Mouse (Mus musculus): Measurements from ENCODE around the gene L3mbtl4. TPM values are rescaled to one million over a fixed set of nuclear protein-coding genes. Genes with fewer than 3 reads are reported as not detected.

L3mbtl4 gene
- polyA plus RNA-seq, 1 experiment: not detected

GRCm38 (mm10) chr17:68291713-68292364 lies 18.2 kb downstream of the L3mbtl4 start:
- 82% methylated on average over 9 of the region's 9 CpGs for WGBS
- TF ChIP-seq CTCF (IDR thresholded peaks at IDR 0.05; ENCODE audit: borderline replicate concordance, control insufficient read depth, extremely low read depth, insufficient read depth, low read length, poor library complexity) (no peak), POLR2A (IDR thresholded peaks at IDR 0.05; ENCODE audit: control insufficient read depth, extremely low read depth, insufficient read depth, low read length, poor library complexity) (no peak)

GRCm38 (mm10) chr17:68308381-68308780 lies 34.8 kb downstream of the L3mbtl4 start:
- Histone ChIP-seq H3K4me3 (ENCODE audit: control insufficient read depth, insufficient read depth, low read length) (no peak overlapping the region), H3K4me1 (replicated peaks; ENCODE audit: control insufficient read depth, insufficient read depth, low read length) (no peaks in the 10 kb centered on the region), H3K27me3 (ENCODE audit: control insufficient read depth, insufficient read depth, low read length) (no peaks in the 10 kb centered on the region), H3K36me3 (ENCODE audit: control insufficient read depth, insufficient read depth, low read length) (no peaks in the 10 kb centered on the region), H3K27ac (ENCODE audit: control insufficient read depth, insufficient read depth, low read length) (no peak overlapping the region)
- 89% methylated on average over 6 of the region's 6 CpGs for WGBS
- no peak for DNase-seq
- TF ChIP-seq POLR2A (IDR thresholded peaks at IDR 0.05; ENCODE audit: control insufficient read depth, extremely low read depth, insufficient read depth, low read length, poor library complexity) (no peak), CTCF (IDR thresholded peaks at IDR 0.05; ENCODE audit: borderline replicate concordance, control insufficient read depth, extremely low read depth, insufficient read depth, low read length, poor library complexity) (no peak)

More at GRCm38 (mm10) chr17:68291713-68292364, 18.2 kb downstream of the L3mbtl4 start:
- H3K27me3 ChIP-seq (ENCODE audit: control insufficient read depth, insufficient read depth, low read length): no peaks in the 10 kb centered on the region
- no peaks in the 10 kb centered on the region for H3K4me1 ChIP-seq (replicated peaks; ENCODE audit: control insufficient read depth, insufficient read depth, low read length)
- no peak overlapping the region for H3K4me3 ChIP-seq (ENCODE audit: control insufficient read depth, insufficient read depth, low read length)
- H3K36me3 ChIP-seq (ENCODE audit: control insufficient read depth, insufficient read depth, low read length): no peaks in the 10 kb centered on the region
- H3K27ac ChIP-seq (ENCODE audit: control insufficient read depth, insufficient read depth, low read length): no peak overlapping the region
- no peak for DNase-seq

GRCm38 (mm10) chr17:68312286-68312927 lies 38.8 kb downstream of the L3mbtl4 start:
- TF ChIP-seq CTCF (IDR thresholded peaks at IDR 0.05; ENCODE audit: borderline replicate concordance, control insufficient read depth, extremely low read depth, insufficient read depth, low read length, poor library complexity) (no peak), POLR2A (IDR thresholded peaks at IDR 0.05; ENCODE audit: control insufficient read depth, extremely low read depth, insufficient read depth, low read length, poor library complexity) (no peak)
- WGBS: 89% methylated on average over 5 of the region's 5 CpGs
- no peak overlapping the region for H3K27ac ChIP-seq (ENCODE audit: control insufficient read depth, insufficient read depth, low read length)
- H3K36me3 ChIP-seq (ENCODE audit: control insufficient read depth, insufficient read depth, low read length): no peaks in the 10 kb centered on the region
- no peak overlapping the region for H3K4me3 ChIP-seq (ENCODE audit: control insufficient read depth, insufficient read depth, low read length)
- no peak for DNase-seq
- no peaks in the 10 kb centered on the region for H3K27me3 ChIP-seq (ENCODE audit: control insufficient read depth, insufficient read depth, low read length)
- no peaks in the 10 kb centered on the region for H3K4me1 ChIP-seq (replicated peaks; ENCODE audit: control insufficient read depth, insufficient read depth, low read length)

- H3K27me3 ChIP-seq (ENCODE audit: control insufficient read depth, insufficient read depth, low read length): no peaks in the 10 kb centered on the region; the same call in 1 of the 2 replicates
- no peak for TF ChIP-seq CTCF (IDR thresholded peaks at IDR 0.05; ENCODE audit: borderline replicate concordance, control insufficient read depth, extremely low read depth, insufficient read depth, low read length, poor library complexity)
- TF ChIP-seq POLR2A (IDR thresholded peaks at IDR 0.05; ENCODE audit: control insufficient read depth, extremely low read depth, insufficient read depth, low read length, poor library complexity): no peak
- no peaks in the 10 kb centered on the region for H3K36me3 ChIP-seq (ENCODE audit: control insufficient read depth, insufficient read depth, low read length)
- WGBS: 91% methylated on average over 8 of the region's 8 CpGs
- H3K4me1 ChIP-seq (replicated peaks; ENCODE audit: control insufficient read depth, insufficient read depth, low read length): no peaks in the 10 kb centered on the region
- no peak overlapping the region for H3K4me3 ChIP-seq (ENCODE audit: control insufficient read depth, insufficient read depth, low read length)
- DNase-seq: no peak
- no peak overlapping the region for H3K27ac ChIP-seq (ENCODE audit: control insufficient read depth, insufficient read depth, low read length)
Observed at GRCm38 (mm10) chr17:68320940-68321339, 47.3 kb downstream of the L3mbtl4 start.

GRCm38 (mm10) chr17:68322607-68323006 lies 49.0 kb downstream of the L3mbtl4 start:
- Histone ChIP-seq H3K4me1 (replicated peaks; ENCODE audit: control insufficient read depth, insufficient read depth, low read length) (no peaks in the 10 kb centered on the region), H3K4me3 (ENCODE audit: control insufficient read depth, insufficient read depth, low read length) (no peak overlapping the region), H3K27ac (ENCODE audit: control insufficient read depth, insufficient read depth, low read length) (no peak overlapping the region), H3K27me3 (ENCODE audit: control insufficient read depth, insufficient read depth, low read length) (no peaks in the 10 kb centered on the region; the same call in 1 of the 2 replicates), H3K36me3 (ENCODE audit: control insufficient read depth, insufficient read depth, low read length) (no peaks in the 10 kb centered on the region)
- WGBS: 59% methylated on average over 3 of the region's 3 CpGs
- no peak for TF ChIP-seq CTCF (IDR thresholded peaks at IDR 0.05; ENCODE audit: borderline replicate concordance, control insufficient read depth, extremely low read depth, insufficient read depth, low read length, poor library complexity)
- TF ChIP-seq POLR2A (IDR thresholded peaks at IDR 0.05; ENCODE audit: control insufficient read depth, extremely low read depth, insufficient read depth, low read length, poor library complexity): no peak
- no peak for DNase-seq

GRCm38 (mm10) chr17:68332225-68332624 lies 58.6 kb downstream of the L3mbtl4 start:
- no peak for DNase-seq
- WGBS: 82% methylated on average over 5 of the region's 5 CpGs
- TF ChIP-seq CTCF (IDR thresholded peaks at IDR 0.05; ENCODE audit: borderline replicate concordance, control insufficient read depth, extremely low read depth, insufficient read depth, low read length, poor library complexity) (no peak), POLR2A (IDR thresholded peaks at IDR 0.05; ENCODE audit: control insufficient read depth, extremely low read depth, insufficient read depth, low read length, poor library complexity) (no peak)
- Histone ChIP-seq H3K27me3 (ENCODE audit: control insufficient read depth, insufficient read depth, low read length) (no peaks in the 10 kb centered on the region), H3K36me3 (ENCODE audit: control insufficient read depth, insufficient read depth, low read length) (no peaks in the 10 kb centered on the region), H3K27ac (ENCODE audit: control insufficient read depth, insufficient read depth, low read length) (no peak overlapping the region), H3K4me3 (ENCODE audit: control insufficient read depth, insufficient read depth, low read length) (no peak overlapping the region), H3K4me1 (replicated peaks; ENCODE audit: control insufficient read depth, insufficient read depth, low read length) (no peaks in the 10 kb centered on the region)

All from thymus, adult 2 months (tissue).